Mouse (Mus musculus) CH12.LX (cell line): ENCODE measurements around the gene Srr. TPM values are rescaled to one million over a fixed set of nuclear protein-coding genes. Genes with fewer than 3 reads are reported as not detected.

Source experiments
- DNase-seq: peaks from one replicate; pipeline ENCODE4 v3.0.0-alpha.2; 2013; ENCODE audit errors: extremely low read depth
- H3K27ac ChIP-seq: 2 replicates; pipeline ENCODE4 v1.5.1; 2012; ENCODE audit warnings: low read depth, mild to moderate bottlenecking, control low read depth, moderate library complexity; ENCODE audit not compliant: insufficient read depth
- H3K27me3 ChIP-seq: replicated peaks from 2 replicates; pipeline ENCODE3; 2012; ENCODE audit warnings: inconsistent platforms
- H3K36me3 ChIP-seq, 2 experiments: replicated peaks in 1 of 2; 2 replicates each; pipeline versions ENCODE3 to v1.6.1; 2012; ENCODE audit warnings: inconsistent platforms in 1 of 2, low read length in 1 of 2, mild to moderate bottlenecking in 1 of 2, mixed read lengths in 1 of 2, moderate library complexity in 1 of 2; ENCODE audit not compliant: control insufficient read depth in 1 of 2, insufficient read depth in 1 of 2
- H3K4me1 ChIP-seq, 2 experiments: 2 replicates each; pipeline ENCODE4 v1.6.1; 2012; ENCODE audit warnings: inconsistent platforms in 1 of 2, moderate library complexity in 1 of 2; ENCODE audit not compliant: insufficient read depth in 2 of 2, control insufficient read depth in 1 of 2
- H3K4me2 ChIP-seq: 2 replicates; pipeline ENCODE4 v1.6.1; 2012; ENCODE audit warnings: low read depth, mild to moderate bottlenecking, control low read depth; ENCODE audit not compliant: poor library complexity, insufficient read depth, severe bottlenecking
- H3K4me3 ChIP-seq, 3 experiments: fragments of 150-350 bp in 1 of 3; sonication (generic) in 1 of 3; replicated peaks in 1 of 3; 2 replicates each; pipeline versions ENCODE3 to v1.5.1; 2011 to 2012; ENCODE audit warnings: low read depth in 2 of 3, low read length in 2 of 3, mild to moderate bottlenecking in 2 of 3, moderate library complexity in 2 of 3, control low read depth in 1 of 3, improper control_type of control experiment in 1 of 3, inconsistent platforms in 1 of 3, mixed read lengths in 1 of 3; ENCODE audit not compliant: poor library complexity in 1 of 3
- H3K79me2 ChIP-seq: replicated peaks from 2 replicates; pipeline ENCODE4 v1.6.1; 2012; ENCODE audit warnings: mild to moderate bottlenecking, moderate library complexity; ENCODE audit not compliant: control insufficient read depth, poor library complexity, insufficient read depth, severe bottlenecking; ENCODE audit errors: extremely low read depth
- H3K9ac ChIP-seq: 2 replicates; pipeline ENCODE4 v1.6.1; 2012; ENCODE audit warnings: low read depth, mild to moderate bottlenecking, control low read depth, moderate library complexity; ENCODE audit not compliant: insufficient read depth
- H3K9me3 ChIP-seq: replicated peaks from 2 replicates; pipeline ENCODE3; 2012; ENCODE audit warnings: low read length, inconsistent platforms, mixed read lengths
- BHLHE40 ChIP-seq: IDR thresholded peaks from 2 replicates; pipeline ENCODE4 v1.6.1; 2011; ENCODE audit warnings: mild to moderate bottlenecking, low read depth, low read length, improper control_type of control experiment
- CHD1 ChIP-seq: IDR thresholded peaks from 2 replicates; pipeline ENCODE4 v1.6.1; 2012; ENCODE audit warnings: low read depth, low read length, improper control_type of control experiment, inconsistent platforms
- CHD2 ChIP-seq: IDR thresholded peaks from 2 replicates; pipeline ENCODE4 v1.6.1; 2011; ENCODE audit warnings: low read length, improper control_type of control experiment
- E2F4 ChIP-seq: IDR thresholded peaks from 2 replicates; pipeline ENCODE4 v1.6.1; 2011; ENCODE audit warnings: low read depth, low read length, improper control_type of control experiment; ENCODE audit not compliant: insufficient replicate concordance
- EP300 ChIP-seq: IDR thresholded peaks from 2 replicates; pipeline ENCODE4 v1.6.1; 2011; ENCODE audit warnings: low read length, improper control_type of control experiment
- ETS1 ChIP-seq: conservative IDR thresholded peaks from 2 replicates; pipeline ENCODE4 v1.6.1; 2012; ENCODE audit warnings: low read depth, mild to moderate bottlenecking, inconsistent platforms, low read length, improper control_type of control experiment, moderate library complexity
- HCFC1 ChIP-seq: IDR thresholded peaks from 2 replicates; pipeline ENCODE4 v1.6.1; 2012; ENCODE audit warnings: low read depth, mild to moderate bottlenecking, inconsistent platforms, low read length, improper control_type of control experiment
- IRF4 ChIP-seq: IDR thresholded peaks from 2 replicates; pipeline ENCODE4 v1.6.1; 2014; ENCODE audit warnings: low read depth, mild to moderate bottlenecking, inconsistent platforms, low read length, improper control_type of control experiment
- JUN ChIP-seq: IDR thresholded peaks from 2 replicates; pipeline ENCODE4 v1.6.1; 2011; ENCODE audit warnings: low read depth, mild to moderate bottlenecking, low read length, improper control_type of control experiment, moderate library complexity; ENCODE audit not compliant: insufficient read depth
- KAT2A ChIP-seq: IDR thresholded peaks from 2 replicates; pipeline ENCODE4 v1.6.1; 2012; ENCODE audit warnings: low read length, improper control_type of control experiment, inconsistent platforms; ENCODE audit not compliant: insufficient replicate concordance
- MAFK ChIP-seq: IDR thresholded peaks from 2 replicates; pipeline ENCODE4 v1.6.1; 2011; ENCODE audit warnings: low read length, improper control_type of control experiment; ENCODE audit not compliant: insufficient replicate concordance
- MAZ ChIP-seq: IDR thresholded peaks from 2 replicates; pipeline ENCODE4 v1.6.1; 2012; ENCODE audit warnings: low read depth, mild to moderate bottlenecking, inconsistent platforms, low read length, improper control_type of control experiment, moderate library complexity
- MEF2A ChIP-seq: IDR thresholded peaks from 2 replicates; pipeline ENCODE4 v1.6.1; 2014; ENCODE audit warnings: low read depth, mild to moderate bottlenecking, inconsistent platforms, low read length, improper control_type of control experiment, borderline replicate concordance
- MXI1 ChIP-seq: IDR thresholded peaks from 2 replicates; pipeline ENCODE4 v1.6.1; 2011; ENCODE audit warnings: mild to moderate bottlenecking, low read depth, low read length, improper control_type of control experiment
- MYC ChIP-seq: IDR thresholded peaks from 2 replicates; pipeline ENCODE4 v1.6.1; 2011; ENCODE audit warnings: low read depth, mild to moderate bottlenecking, improper control_type of control experiment, low read length
- NELFE ChIP-seq: IDR thresholded peaks from 2 replicates; pipeline ENCODE4 v1.6.1; 2011; ENCODE audit warnings: low read depth, low read length, improper control_type of control experiment
- NRF1 ChIP-seq: IDR thresholded peaks from 2 replicates; pipeline ENCODE4 v1.6.1; 2014; ENCODE audit warnings: low read depth, mild to moderate bottlenecking, inconsistent platforms, low read length, improper control_type of control experiment, moderate library complexity
- PAX5 ChIP-seq: IDR thresholded peaks from 2 replicates; pipeline ENCODE4 v1.6.1; 2012; ENCODE audit warnings: low read length, inconsistent platforms, mixed read lengths
- POLR2A ChIP-seq: IDR thresholded peaks from 2 replicates; pipeline ENCODE4 v1.6.1; 2011; ENCODE audit warnings: low read depth, mild to moderate bottlenecking, improper control_type of control experiment, low read length
- POLR2AphosphoS2 ChIP-seq: IDR thresholded peaks from 2 replicates; pipeline ENCODE4 v1.6.1; 2011; ENCODE audit warnings: low read depth, low read length, improper control_type of control experiment
- RAD21 ChIP-seq: IDR thresholded peaks from 2 replicates; pipeline ENCODE4 v1.6.1; 2011; ENCODE audit warnings: low read depth, mild to moderate bottlenecking, low read length, improper control_type of control experiment, moderate library complexity
- SIN3A ChIP-seq: IDR thresholded peaks from 2 replicates; pipeline ENCODE4 v1.6.1; 2012; ENCODE audit warnings: low read length, improper control_type of control experiment, inconsistent platforms
- SMC3 ChIP-seq: IDR thresholded peaks from 2 replicates; pipeline ENCODE4 v1.6.1; 2011; ENCODE audit warnings: low read depth, low read length, improper control_type of control experiment
- TBP ChIP-seq: conservative IDR thresholded peaks from 2 replicates; pipeline ENCODE4 v1.6.1; 2011; ENCODE audit warnings: low read depth, low read length, improper control_type of control experiment
- UBTF ChIP-seq: IDR thresholded peaks from 2 replicates; pipeline ENCODE4 v1.6.1; 2012; ENCODE audit warnings: low read depth, mild to moderate bottlenecking, inconsistent platforms, low read length, improper control_type of control experiment, moderate library complexity
- USF1 ChIP-seq: IDR thresholded peaks from 2 replicates; pipeline ENCODE4 v1.6.1; 2014; ENCODE audit warnings: low read depth, mild to moderate bottlenecking, inconsistent platforms, low read length, improper control_type of control experiment
- ZC3H11A ChIP-seq: IDR thresholded peaks from 2 replicates; pipeline ENCODE4 v1.6.1; 2012; ENCODE audit warnings: low read depth, mild to moderate bottlenecking, inconsistent platforms, low read length, improper control_type of control experiment
- ZKSCAN1 ChIP-seq: IDR thresholded peaks from 2 replicates; pipeline ENCODE4 v1.6.1; 2012; ENCODE audit warnings: low read depth, inconsistent platforms, low read length, improper control_type of control experiment, borderline replicate concordance
- ZMIZ1 ChIP-seq: IDR thresholded peaks from 2 replicates; pipeline ENCODE4 v1.6.1; 2012; ENCODE audit warnings: low read depth, mild to moderate bottlenecking, inconsistent platforms, low read length, improper control_type of control experiment
- ZNF384 ChIP-seq: IDR thresholded peaks from 2 replicates; pipeline ENCODE4 v1.6.1; 2012; ENCODE audit warnings: low read depth, low read length, improper control_type of control experiment, inconsistent platforms
- dilution Hi-C: fragments of 300-500 bp; cut with MboI; formaldehyde crosslinking; loops from 2 replicates; pipeline ENCODE4 v1.14.3; 2020; ENCODE audit warnings: low sequenced_read_pairs; ENCODE audit not compliant: extremely low pct_unique_long_range_greater_than_20kb, extremely low pct_ligation_motif_present
- in situ Hi-C: fragments of 300-500 bp; cut with MboI; formaldehyde crosslinking; loops from 3 replicates; pipeline ENCODE4 v1.14.3; 2019; ENCODE audit warnings: low sequenced_read_pairs, low pct_ligation_motif_present, low pct_unique_long_range_greater_than_20kb, mixed read lengths
- polyA plus RNA-seq: library from polyadenylated mRNA; unstranded; fragments of >175 nt; gene quantifications from 2 replicates; pipeline ENCODE4 v1.2.1, GENCODE M21; 2012; ENCODE audit warnings: low read depth; ENCODE audit not compliant: insufficient read length
- total RNA-seq, 2 experiments: library from RNA; depleted of rRNA; stranded (reverse); fragments of 300-350 nt in 1 of 2; fragments of >200 nt in 1 of 2; gene quantifications; 2 replicates each; pipeline ENCODE4 v1.2.3; 2012 to 2014

Srr gene
- total and polyA plus RNA-seq, 3 experiments: 5.7 to 5.9 (median 5.7) TPM

DNA sequence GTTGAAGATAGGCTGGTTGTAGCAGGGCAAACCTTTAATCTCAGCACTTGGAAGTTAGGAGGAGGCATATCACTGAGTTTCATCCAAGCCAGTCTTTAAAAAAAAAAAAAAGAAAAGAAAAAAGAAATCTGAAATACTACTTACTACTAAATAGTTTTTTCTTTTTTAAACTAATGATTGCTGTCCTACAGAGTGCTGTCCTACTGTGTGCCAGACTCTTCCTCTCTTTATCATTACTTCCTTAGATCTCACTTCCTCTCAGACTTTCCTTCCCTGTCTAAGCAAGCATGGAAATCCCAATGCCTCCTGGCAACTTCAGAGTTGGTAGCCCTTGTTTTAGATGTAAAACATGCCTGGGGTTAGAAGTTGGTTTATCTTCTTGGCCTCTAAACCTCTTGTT lies 48.9 kb upstream of the Srr start:
- dilution Hi-C loops: no loop called here

GRCm38 (mm10) chr11:74973290-74974157 lies 47.8 kb upstream of the Srr start:
- H3K4me3 ChIP-seq: peak overlapping the region in 1 of 3 experiments; percentile 0
- no peaks in the 10 kb centered on the region for H3K27me3 ChIP-seq
- peak overlapping the region; percentile 61 for H3K27ac ChIP-seq
- peaks cover 14 to 47% of the 10 kb centered on the region in 2 experiments; a peak in 3 of 4 replicates for H3K4me1 ChIP-seq
- H3K9me3 ChIP-seq: no peaks in the 10 kb centered on the region
- in situ Hi-C loops: no loop called here
- peak; percentile 81 for DNase-seq
- dilution Hi-C loops: no loop called here
- peaks cover 0 to 26% of the 10 kb centered on the region in 2 experiments for H3K36me3 ChIP-seq
- peak overlapping the region; percentile 99 for H3K4me2 ChIP-seq
- no peaks in the 10 kb centered on the region; the same call in 1 of the 2 replicates for H3K79me2 ChIP-seq
- peak overlapping the region; percentile 70 for H3K9ac ChIP-seq
- TF ChIP-seq CHD2 (peak; percentile 82; the same call in 1 of the 2 replicates), USF1 (no peak), MAFK (peak; percentile 89), MXI1 (peak; percentile 77), SMC3 (no peak; the same call in none of the 2 replicates), UBTF (peak; percentile 79; the same call in 1 of the 2 replicates), TBP (peak; percentile 93), ZMIZ1 (no peak), JUN (peak; percentile 96), HCFC1 (peak; percentile 32; the same call in 1 of the 2 replicates), IRF4 (peak; percentile 99), NRF1 (no peak), POLR2A (0 out of 2 replicates have a peak, but pooled peaks have one; percentile 30), E2F4 (0 out of 2 replicates have a peak, but pooled peaks have one; percentile 42), NELFE (no peak), MEF2A (peak; percentile 90), SIN3A (peak; percentile 93), EP300 (peak; percentile 98), MAZ (peak; percentile 87), MYC (peak; percentile 70; the same call in 1 of the 2 replicates), BHLHE40 (peak; percentile 93), RAD21 (peak; percentile 1; the same call in 1 of the 2 replicates), PAX5 (no peak), KAT2A (no peak), ZC3H11A (no peak; the same call in 1 of the 2 replicates), CHD1 (peak; percentile 96), ETS1 (peak; percentile 98)

More for the DNA sequence above, 48.9 kb upstream of the Srr start:
- no peak overlapping the region for H3K9ac ChIP-seq
- peaks cover 16 to 51% of the 10 kb centered on the region in 2 experiments; a peak in 3 of 4 replicates for H3K4me1 ChIP-seq
- in situ Hi-C loops: loop anchor here (25.0 kb wide), 1 partner anchor 313 kb away; no protein-coding TSS in a partner anchor
- peak; percentile 96 for TF ChIP-seq ZKSCAN1
- TF ChIP-seq ZNF384: peak; percentile 21; the same call in 1 of the 2 replicates
- no peak for TF ChIP-seq POLR2AphosphoS2
- TF ChIP-seq E2F4: no peak
- 0 out of 2 replicates have a peak, but pooled peaks have one; percentile 30 for TF ChIP-seq CHD2
- 0 out of 2 replicates have a peak, but pooled peaks have one; percentile 19 for TF ChIP-seq IRF4
- H3K27ac ChIP-seq: no peak overlapping the region
- H3K4me3 ChIP-seq: no peak overlapping the region
- no peaks in the 10 kb centered on the region; the same call in 1 of the 2 replicates for H3K79me2 ChIP-seq
- DNase-seq: no peak
- no peak overlapping the region for H3K4me2 ChIP-seq
- no peaks in the 10 kb centered on the region for H3K9me3 ChIP-seq
- H3K36me3 ChIP-seq: peaks cover 0 to 23% of the 10 kb centered on the region in 2 experiments
- H3K27me3 ChIP-seq: no peaks in the 10 kb centered on the region
